Mouse (Mus musculus): ENCODE data around the gene Nmnat2. TPM values are rescaled to one million over a fixed set of nuclear protein-coding genes. Genes with fewer than 3 reads are reported as not detected.
"Not testable (repeated sequence)": the region's sequence is repeated elsewhere in the genome, so short reads cannot be mapped to it uniquely, and the experiment has no call there.

Gene Nmnat2
- polyA plus RNA-seq, 1 experiment from 2014 or later = 75.4 TPM

GRCm38 (mm10) chr1:153071563-153071962 is 116.8 kb downstream of the Nmnat2 start:
- ATAC-seq = 0 out of 2 replicates have a peak, but pooled peaks have one; percentile 14

GRCm38 (mm10) chr1:153071995-153072394 is 117.2 kb downstream of the Nmnat2 start:
- no peak for ATAC-seq
- peaks cover 3% of the 10 kb centered on the region for H3K36me3 ChIP-seq (ENCODE audit: control insufficient read depth, insufficient read depth, low read length)
- H3K27me3 ChIP-seq (replicated peaks; ENCODE audit: control insufficient read depth, insufficient read depth, low read length) = peaks cover 2% of the 10 kb centered on the region
- no peaks in the 10 kb centered on the region for H3K9me3 ChIP-seq (ENCODE audit: control insufficient read depth, low read length)
- H3K27ac ChIP-seq (ENCODE audit: low read depth, low read length) = no peak overlapping the region
- no peak overlapping the region for H3K9ac ChIP-seq (ENCODE audit: low read depth, low read length)
- WGBS = 54% methylated on average over 12 of the region's 12 CpGs
- H3K4me2 ChIP-seq (ENCODE audit: low read length) = no peak overlapping the region
- no peaks in the 10 kb centered on the region; the same call in 1 of the 2 replicates for H3K4me1 ChIP-seq (ENCODE audit: control insufficient read depth, insufficient read depth, low read depth, low read length)
- H3K4me3 ChIP-seq (ENCODE audit: low read length) = no peak overlapping the region

More at GRCm38 (mm10) chr1:153071563-153071962, 116.8 kb downstream of the Nmnat2 start:
- WGBS = 51% methylated on average over 16 of the region's 16 CpGs
- H3K9me3 ChIP-seq (ENCODE audit: control insufficient read depth, low read length) = no peaks in the 10 kb centered on the region
- H3K9ac ChIP-seq (ENCODE audit: low read depth, low read length) = no peak overlapping the region
- H3K4me1 ChIP-seq (ENCODE audit: control insufficient read depth, insufficient read depth, low read depth, low read length) = no peaks in the 10 kb centered on the region; the same call in 1 of the 2 replicates
- no peak overlapping the region for H3K4me2 ChIP-seq (ENCODE audit: low read length)
- H3K4me3 ChIP-seq (ENCODE audit: low read length) = no peak overlapping the region
- H3K27ac ChIP-seq (ENCODE audit: low read depth, low read length) = no peak overlapping the region
- peaks cover 3% of the 10 kb centered on the region; the same call in 1 of the 2 replicates for H3K36me3 ChIP-seq (ENCODE audit: control insufficient read depth, insufficient read depth, low read length)
- peaks cover 2% of the 10 kb centered on the region for H3K27me3 ChIP-seq (replicated peaks; ENCODE audit: control insufficient read depth, insufficient read depth, low read length)

- 44% methylated on average over 10 of the region's 10 CpGs for WGBS
- H3K9ac ChIP-seq (ENCODE audit: low read depth, low read length) = no peak overlapping the region
- no peak overlapping the region for H3K27ac ChIP-seq (ENCODE audit: low read depth, low read length)
- no peaks in the 10 kb centered on the region for H3K9me3 ChIP-seq (ENCODE audit: control insufficient read depth, low read length)
- H3K4me3 ChIP-seq (ENCODE audit: low read length) = no peak overlapping the region
- H3K27me3 ChIP-seq (replicated peaks; ENCODE audit: control insufficient read depth, insufficient read depth, low read length) = peaks cover 2% of the 10 kb centered on the region
- no peak for ATAC-seq
- H3K36me3 ChIP-seq (ENCODE audit: control insufficient read depth, insufficient read depth, low read length) = peaks cover 3% of the 10 kb centered on the region
- no peak overlapping the region for H3K4me2 ChIP-seq (ENCODE audit: low read length)
- no peaks in the 10 kb centered on the region; the same call in 1 of the 2 replicates for H3K4me1 ChIP-seq (ENCODE audit: control insufficient read depth, insufficient read depth, low read depth, low read length)
Observed at GRCm38 (mm10) chr1:153072711-153073110, 117.9 kb downstream of the Nmnat2 start.

GRCm38 (mm10) chr1:153073441-153073840 is 118.6 kb downstream of the Nmnat2 start:
- Histone ChIP-seq H3K9me3 (ENCODE audit: control insufficient read depth, low read length) (no peaks in the 10 kb centered on the region), H3K4me2 (ENCODE audit: low read length) (no peak overlapping the region), H3K36me3 (ENCODE audit: control insufficient read depth, insufficient read depth, low read length) (peaks cover 3% of the 10 kb centered on the region), H3K9ac (ENCODE audit: low read depth, low read length) (no peak overlapping the region), H3K4me1 (ENCODE audit: control insufficient read depth, insufficient read depth, low read depth, low read length) (no peaks in the 10 kb centered on the region; the same call in 1 of the 2 replicates), H3K4me3 (ENCODE audit: low read length) (no peak overlapping the region), H3K27me3 (replicated peaks; ENCODE audit: control insufficient read depth, insufficient read depth, low read length) (peaks cover 2% of the 10 kb centered on the region), H3K27ac (ENCODE audit: low read depth, low read length) (no peak overlapping the region)
- no peak for ATAC-seq
- WGBS = 28% methylated on average over 9 of the region's 9 CpGs

GRCm38 (mm10) chr1:153075087-153075736 is 120.4 kb downstream of the Nmnat2 start:
- no peaks in the 10 kb centered on the region; the same call in 1 of the 2 replicates for H3K4me1 ChIP-seq (ENCODE audit: control insufficient read depth, insufficient read depth, low read depth, low read length)
- H3K36me3 ChIP-seq (ENCODE audit: control insufficient read depth, insufficient read depth, low read length) = peaks cover 3% of the 10 kb centered on the region
- WGBS = 53% methylated on average over 3 of the region's 3 CpGs
- H3K27me3 ChIP-seq (replicated peaks; ENCODE audit: control insufficient read depth, insufficient read depth, low read length) = peaks cover 2% of the 10 kb centered on the region
- H3K4me2 ChIP-seq (ENCODE audit: low read length) = no peak overlapping the region
- ATAC-seq = peak; percentile 34; the same call in 1 of the 2 replicates
- H3K4me3 ChIP-seq (ENCODE audit: low read length) = no peak overlapping the region
- no peaks in the 10 kb centered on the region for H3K9me3 ChIP-seq (ENCODE audit: control insufficient read depth, low read length)
- no peak overlapping the region for H3K27ac ChIP-seq (ENCODE audit: low read depth, low read length)
- no peak overlapping the region for H3K9ac ChIP-seq (ENCODE audit: low read depth, low read length)

GRCm38 (mm10) chr1:153075955-153076354 is 121.2 kb downstream of the Nmnat2 start:
- Histone ChIP-seq H3K4me2 (ENCODE audit: low read length) (no peak overlapping the region), H3K9me3 (ENCODE audit: control insufficient read depth, low read length) (no peaks in the 10 kb centered on the region), H3K4me1 (ENCODE audit: control insufficient read depth, insufficient read depth, low read depth, low read length) (no peaks in the 10 kb centered on the region; the same call in 1 of the 2 replicates), H3K4me3 (ENCODE audit: low read length) (no peak overlapping the region), H3K27me3 (replicated peaks; ENCODE audit: control insufficient read depth, insufficient read depth, low read length) (peaks cover 2% of the 10 kb centered on the region), H3K27ac (ENCODE audit: low read depth, low read length) (no peak overlapping the region), H3K9ac (ENCODE audit: low read depth, low read length) (no peak overlapping the region), H3K36me3 (ENCODE audit: control insufficient read depth, insufficient read depth, low read length) (peaks cover 3% of the 10 kb centered on the region)
- ATAC-seq = peak; percentile 41
- WGBS = 45% methylated on average over 6 of the region's 6 CpGs

GRCm38 (mm10) chr1:153083233-153083632 is 128.4 kb downstream of the Nmnat2 start:
- H3K36me3 ChIP-seq (ENCODE audit: control insufficient read depth, insufficient read depth, low read length); H3K9ac ChIP-seq (ENCODE audit: low read depth, low read length); H3K9me3 ChIP-seq (ENCODE audit: control insufficient read depth, low read length); H3K27me3 ChIP-seq (replicated peaks; ENCODE audit: control insufficient read depth, insufficient read depth, low read length); ATAC-seq; H3K4me3 ChIP-seq (ENCODE audit: low read length); H3K4me2 ChIP-seq (ENCODE audit: low read length); H3K27ac ChIP-seq (ENCODE audit: low read depth, low read length); H3K4me1 ChIP-seq (ENCODE audit: control insufficient read depth, insufficient read depth, low read depth, low read length): not testable (repeated sequence)
- 91% methylated on average over 7 of the region's 14 CpGs for WGBS

- WGBS = 48% methylated on average over 6 of the region's 6 CpGs
- ATAC-seq = peak; percentile 72
Observed at GRCm38 (mm10) chr1:153084191-153084590, 129.4 kb downstream of the Nmnat2 start.

GRCm38 (mm10) chr1:153085198-153085597 is 130.4 kb downstream of the Nmnat2 start:
- Histone ChIP-seq H3K9ac (ENCODE audit: low read depth, low read length) (no peak overlapping the region), H3K4me1 (ENCODE audit: control insufficient read depth, insufficient read depth, low read depth, low read length) (no peaks in the 10 kb centered on the region), H3K9me3 (ENCODE audit: control insufficient read depth, low read length) (no peaks in the 10 kb centered on the region), H3K4me2 (ENCODE audit: low read length) (no peak overlapping the region), H3K27ac (ENCODE audit: low read depth, low read length) (no peak overlapping the region), H3K4me3 (ENCODE audit: low read length) (no peak overlapping the region), H3K27me3 (replicated peaks; ENCODE audit: control insufficient read depth, insufficient read depth, low read length) (no peaks in the 10 kb centered on the region), H3K36me3 (ENCODE audit: control insufficient read depth, insufficient read depth, low read length) (peaks cover 5% of the 10 kb centered on the region; the same call in 1 of the 2 replicates)
- WGBS = 85% methylated on average over 5 of the region's 5 CpGs
- ATAC-seq = no peak

More at GRCm38 (mm10) chr1:153084191-153084590, 129.4 kb downstream of the Nmnat2 start:
- Histone ChIP-seq H3K4me3 (ENCODE audit: low read length) (no peak overlapping the region), H3K4me2 (ENCODE audit: low read length) (no peak overlapping the region), H3K27me3 (replicated peaks; ENCODE audit: control insufficient read depth, insufficient read depth, low read length) (no peaks in the 10 kb centered on the region), H3K4me1 (ENCODE audit: control insufficient read depth, insufficient read depth, low read depth, low read length) (no peaks in the 10 kb centered on the region), H3K36me3 (ENCODE audit: control insufficient read depth, insufficient read depth, low read length) (peaks cover 5% of the 10 kb centered on the region; the same call in 1 of the 2 replicates), H3K9me3 (ENCODE audit: control insufficient read depth, low read length) (no peaks in the 10 kb centered on the region), H3K27ac (ENCODE audit: low read depth, low read length) (no peak overlapping the region), H3K9ac (ENCODE audit: low read depth, low read length) (no peak overlapping the region)

Measured in hindbrain, embryonic 16.5 days (tissue).